Mouse (Mus musculus) neural tube, embryonic 12.5 days (tissue): Measurements from ENCODE around the gene Hmgcs1. TPM values are rescaled to one million over a fixed set of nuclear protein-coding genes. Genes with fewer than 3 reads are reported as not detected.
"Not testable (repeated sequence)": the region's sequence is repeated elsewhere in the genome, so short reads cannot be mapped to it uniquely, and the experiment has no call there.

ENCODE experiments used
- ATAC-seq: fragments of 200-750 bp; cut with Nextera tagmentation; 2 replicates; pipeline ENCODE4 v1.8.0; 2017; ENCODE audit warnings: low read depth, mild to moderate bottlenecking, moderate TSS enrichment, moderate library complexity; ENCODE audit not compliant: low FRiP score
- H3K27ac ChIP-seq: fragments of 300-500 bp; sonication (generic); 2 replicates; pipeline ENCODE4 v1.5.1; 2016
- H3K27me3 ChIP-seq: fragments of 300-500 bp; sonication (generic); replicated peaks from 2 replicates; pipeline ENCODE4 v1.6.1; 2016; ENCODE audit warnings: mild to moderate bottlenecking
- H3K36me3 ChIP-seq: fragments of 300-500 bp; sonication (generic); 2 replicates; pipeline ENCODE4 v1.6.1; 2016; ENCODE audit warnings: mild to moderate bottlenecking
- H3K4me1 ChIP-seq: fragments of 300-500 bp; sonication (generic); 2 replicates; pipeline ENCODE4 v1.6.1; 2016
- H3K4me2 ChIP-seq: fragments of 300-500 bp; sonication (generic); replicated peaks from 2 replicates; pipeline ENCODE4 v1.6.1; 2016; ENCODE audit warnings: mild to moderate bottlenecking
- H3K4me3 ChIP-seq: fragments of 300-500 bp; sonication (generic); 2 replicates; pipeline ENCODE4 v1.5.1; 2016
- H3K9ac ChIP-seq: fragments of 300-500 bp; sonication (generic); 2 replicates; pipeline ENCODE4 v1.6.1; 2016; ENCODE audit warnings: mild to moderate bottlenecking
- H3K9me3 ChIP-seq: fragments of 300-500 bp; sonication (generic); 2 replicates; pipeline ENCODE4 v1.6.1; 2016; ENCODE audit warnings: mild to moderate bottlenecking
- WGBS: fragments of 180-500 bp; shearing (Covaris S2); methylation state at CpG from one replicate; pipeline ENCODE4 v1.1.7; 2016; 5-methylcytosine and 5-hydroxymethylcytosine counted together
- polyA plus RNA-seq: library from polyadenylated mRNA; unstranded; fragments of >200 nt; fragmentation: Nextera tagmentation; extraction: Ambion mirVana; gene quantifications from 2 replicates; pipeline ENCODE4 v1.2.1, GENCODE M21; 2016

Hmgcs1 gene
- polyA plus RNA-seq, 1 experiment from 2014 or later, result 430 TPM

- 47% methylated on average over 2 of the region's 2 CpGs for WGBS
- no peak overlapping the region for H3K9ac ChIP-seq
- H3K4me3 ChIP-seq, result no peak overlapping the region
- no peaks in the 10 kb centered on the region for H3K4me1 ChIP-seq
- ATAC-seq, result no peak
- no peaks in the 10 kb centered on the region for H3K9me3 ChIP-seq
- H3K27me3 ChIP-seq, result no peaks in the 10 kb centered on the region
- no peaks in the 10 kb centered on the region for H3K36me3 ChIP-seq
- no peak overlapping the region for H3K27ac ChIP-seq
- H3K4me2 ChIP-seq, result no peak overlapping the region
Observed at GRCm38 (mm10) chr13:119679721-119680120, 10.5 kb upstream of the Hmgcs1 start.

GRCm38 (mm10) chr13:119681161-119681560, 9.0 kb upstream of the Hmgcs1 start:
- no peak for ATAC-seq
- 78% methylated on average over 3 of the region's 3 CpGs for WGBS
- H3K4me3 ChIP-seq, result no peak overlapping the region
- H3K9ac ChIP-seq, result no peak overlapping the region
- no peaks in the 10 kb centered on the region for H3K9me3 ChIP-seq
- H3K4me2 ChIP-seq, result no peak overlapping the region
- H3K36me3 ChIP-seq, result no peaks in the 10 kb centered on the region
- no peak overlapping the region for H3K27ac ChIP-seq
- H3K4me1 ChIP-seq, result no peaks in the 10 kb centered on the region
- H3K27me3 ChIP-seq, result no peaks in the 10 kb centered on the region

DNA sequence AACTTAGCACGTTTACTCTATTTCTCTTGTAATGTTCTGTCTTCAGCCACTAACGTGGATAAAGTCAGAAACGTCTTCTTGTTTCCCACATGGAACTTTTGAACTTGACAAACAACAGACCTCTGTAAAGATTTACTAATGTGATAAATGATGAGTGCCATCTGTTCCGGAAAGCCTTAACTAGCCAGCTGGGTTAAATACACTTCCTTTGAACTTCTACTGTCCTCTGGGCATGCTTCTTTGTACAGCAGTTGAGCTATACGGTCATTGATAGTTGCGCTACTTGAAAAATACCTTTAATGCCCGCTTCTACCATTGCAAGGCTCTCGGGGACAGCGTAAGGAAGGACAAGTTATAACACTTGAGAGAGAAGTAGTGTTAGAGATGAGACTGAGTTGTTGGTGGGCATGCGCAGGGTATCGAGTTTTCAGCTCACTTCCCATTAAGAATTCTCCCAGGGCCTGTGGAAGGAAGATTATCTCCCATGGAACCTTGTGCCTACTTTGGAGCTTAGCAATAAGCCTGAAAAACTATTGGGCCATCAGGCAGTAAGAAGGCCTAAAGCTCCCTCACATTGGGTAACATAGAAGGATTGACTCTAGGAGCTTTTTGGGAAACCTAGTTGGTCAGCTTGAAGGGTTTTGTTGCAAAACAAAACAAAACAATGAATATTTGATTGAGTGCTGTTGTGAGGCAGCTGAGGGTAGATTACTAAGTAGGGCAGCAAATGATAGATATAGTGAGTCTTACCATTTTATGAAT, 5.6 kb upstream of the Hmgcs1 start:
- H3K4me1 ChIP-seq, result no peaks in the 10 kb centered on the region
- 68% methylated on average over 11 of the region's 11 CpGs for WGBS
- no peaks in the 10 kb centered on the region for H3K36me3 ChIP-seq
- H3K27me3 ChIP-seq, result no peaks in the 10 kb centered on the region
- no peak overlapping the region for H3K4me3 ChIP-seq
- no peak overlapping the region for H3K9ac ChIP-seq
- ATAC-seq, result no peak
- no peak overlapping the region for H3K27ac ChIP-seq
- H3K9me3 ChIP-seq, result no peaks in the 10 kb centered on the region
- H3K4me2 ChIP-seq, result no peak overlapping the region

DNA sequence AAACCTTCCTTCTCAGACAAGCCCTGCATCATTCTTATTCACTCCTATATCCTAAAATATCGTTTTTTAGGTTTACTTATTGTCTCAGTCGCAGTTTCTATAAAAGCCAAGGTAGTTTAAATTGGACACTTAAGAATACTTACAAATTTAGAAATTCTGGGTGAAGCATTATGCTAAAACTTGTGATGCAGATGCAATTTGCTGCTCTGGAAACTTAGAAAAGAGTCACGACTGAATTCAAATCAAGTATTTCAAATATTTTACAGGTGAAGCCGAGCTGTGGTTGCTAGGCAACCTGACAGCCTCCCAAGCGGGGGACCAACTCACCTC, 505 bp upstream of the Hmgcs1 start:
- no peaks in the 10 kb centered on the region for H3K9me3 ChIP-seq
- H3K9ac ChIP-seq, result no peak overlapping the region
- no peak for ATAC-seq
- peaks cover 21% of the 10 kb centered on the region for H3K4me1 ChIP-seq
- WGBS, result 10% methylated on average over 5 of the region's 5 CpGs
- H3K36me3 ChIP-seq, result no peaks in the 10 kb centered on the region
- H3K4me3 ChIP-seq, result peak overlapping the region; percentile 21; the same call in 1 of the 2 replicates
- H3K27ac ChIP-seq, result no peak overlapping the region
- no peaks in the 10 kb centered on the region for H3K27me3 ChIP-seq
- H3K4me2 ChIP-seq, result peak overlapping the region; percentile 79

- no peaks in the 10 kb centered on the region for H3K27me3 ChIP-seq
- H3K4me3 ChIP-seq, result peak overlapping the region; percentile 95
- peaks cover 27% of the 10 kb centered on the region for H3K4me1 ChIP-seq
- no peak for ATAC-seq
- WGBS, result 5% methylated on average over 7 of the region's 7 CpGs
- H3K4me2 ChIP-seq, result peak overlapping the region; percentile 79
- H3K9me3 ChIP-seq, result no peaks in the 10 kb centered on the region
- peak overlapping the region; percentile 96 for H3K9ac ChIP-seq
- H3K36me3 ChIP-seq, result no peaks in the 10 kb centered on the region; the same call in 1 of the 2 replicates
- H3K27ac ChIP-seq, result peak overlapping the region; percentile 98
Observed at GRCm38 (mm10) chr13:119690876-119691620, 869 bp downstream of the Hmgcs1 start.

- peak overlapping the region; percentile 79 for H3K4me2 ChIP-seq
- not testable (repeated sequence) for H3K36me3 ChIP-seq, H3K27me3 ChIP-seq, H3K9me3 ChIP-seq, ATAC-seq, H3K27ac ChIP-seq
- peaks cover 27% of the 10 kb centered on the region for H3K4me1 ChIP-seq
- 65% methylated on average over 3 of the region's 3 CpGs for WGBS
- H3K9ac ChIP-seq, result peak overlapping the region; percentile 96; the same call in 1 of the 2 replicates
- peak overlapping the region; percentile 95 for H3K4me3 ChIP-seq
Observed at GRCm38 (mm10) chr13:119691958-119692357, 1.8 kb downstream of the Hmgcs1 start.

DNA sequence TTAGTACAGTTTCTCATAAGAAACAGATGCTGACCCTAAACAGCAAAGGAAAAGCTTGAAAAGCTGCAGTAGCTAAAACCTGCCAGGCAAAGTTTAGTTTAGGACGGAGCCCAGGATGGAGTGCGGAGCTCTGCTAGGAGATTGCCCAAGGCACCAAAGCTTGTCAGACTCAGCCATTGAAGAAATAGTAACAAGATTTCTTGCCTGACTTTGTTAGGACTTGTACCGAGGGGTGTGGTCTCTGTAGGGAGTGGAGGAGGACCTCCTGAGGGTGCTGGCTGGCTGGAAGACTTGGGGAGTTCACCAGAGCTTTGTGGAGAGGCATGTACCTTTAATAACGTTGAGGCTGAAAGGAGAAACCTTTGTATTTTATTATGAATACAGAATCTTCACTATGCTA, 5.5 kb downstream of the Hmgcs1 start:
- H3K4me1 ChIP-seq, result peaks cover 30% of the 10 kb centered on the region

DNA sequence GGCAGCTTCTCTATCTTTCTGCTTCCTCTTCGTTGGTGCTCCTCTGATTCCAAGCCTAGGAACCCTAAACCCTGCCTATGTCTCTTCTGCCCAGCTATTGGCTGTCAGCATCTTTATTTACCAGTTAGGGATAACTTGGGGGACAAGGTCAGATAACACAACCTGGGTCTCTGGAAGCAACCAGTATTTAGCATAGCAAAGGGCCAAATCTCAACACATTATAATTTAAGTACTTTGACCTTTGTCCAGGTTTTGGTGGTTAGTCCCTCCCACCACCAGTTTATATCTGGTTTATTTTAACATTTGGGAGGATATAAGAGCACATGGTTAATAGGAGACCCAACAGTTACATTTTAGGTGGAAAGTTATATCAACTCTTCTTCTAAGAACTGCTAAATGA, 6.3 kb downstream of the Hmgcs1 start:
- no peaks in the 10 kb centered on the region for H3K9me3 ChIP-seq
- ATAC-seq, result no peak
- no peaks in the 10 kb centered on the region for H3K27me3 ChIP-seq
- no peak overlapping the region for H3K9ac ChIP-seq
- 77% methylated on average over 1 of the region's 1 CpGs for WGBS
- no peak overlapping the region for H3K27ac ChIP-seq
- H3K4me2 ChIP-seq, result no peak overlapping the region
- peaks cover 21% of the 10 kb centered on the region for H3K36me3 ChIP-seq
- no peak overlapping the region for H3K4me3 ChIP-seq
- peaks cover 26% of the 10 kb centered on the region; the same call in 1 of the 2 replicates for H3K4me1 ChIP-seq

More for the DNA sequence above, 5.5 kb downstream of the Hmgcs1 start:
- no peak for ATAC-seq
- Histone ChIP-seq H3K27ac (no peak overlapping the region), H3K27me3 (no peaks in the 10 kb centered on the region), H3K36me3 (peaks cover 15% of the 10 kb centered on the region), H3K4me2 (0 out of 2 replicates have a peak overlapping the region, but pooled peaks have one; percentile 14), H3K9me3 (no peaks in the 10 kb centered on the region), H3K9ac (no peak overlapping the region), H3K4me3 (no peak overlapping the region)
- WGBS, result 67% methylated on average over 4 of the region's 4 CpGs

DNA sequence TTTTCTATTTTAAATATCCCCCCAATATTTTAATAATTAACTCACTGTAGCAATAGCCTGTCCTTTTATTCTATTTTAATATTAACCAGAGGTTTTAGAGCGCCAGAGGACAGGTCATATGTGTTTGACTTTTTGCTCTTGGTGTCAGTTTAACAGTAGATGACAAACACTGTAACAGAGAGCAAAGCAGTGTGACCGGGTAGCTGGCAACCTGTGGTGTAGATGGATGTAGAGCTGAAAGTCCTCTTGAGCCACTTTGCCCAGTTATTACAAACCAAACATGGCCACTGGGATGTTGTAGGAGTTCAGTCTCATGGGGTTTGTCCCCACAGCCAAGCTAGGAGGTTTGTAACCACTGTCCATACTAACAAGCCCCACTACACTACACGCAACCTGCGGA, 8.3 kb downstream of the Hmgcs1 start:
- no peak overlapping the region for H3K9ac ChIP-seq
- H3K27me3 ChIP-seq, result no peaks in the 10 kb centered on the region
- no peak overlapping the region for H3K27ac ChIP-seq
- no peak for ATAC-seq
- H3K4me2 ChIP-seq, result no peak overlapping the region
- H3K4me1 ChIP-seq, result peaks cover 13% of the 10 kb centered on the region; the same call in 1 of the 2 replicates
- H3K9me3 ChIP-seq, result no peaks in the 10 kb centered on the region
- no peak overlapping the region for H3K4me3 ChIP-seq
- 96% methylated on average over 4 of the region's 4 CpGs for WGBS
- H3K36me3 ChIP-seq, result peaks cover 35% of the 10 kb centered on the region

GRCm38 (mm10) chr13:119704280-119704679, 14.1 kb downstream of the Hmgcs1 start:
- H3K9ac ChIP-seq, result no peak overlapping the region
- H3K4me3 ChIP-seq, result no peak overlapping the region
- no peaks in the 10 kb centered on the region for H3K4me1 ChIP-seq
- no peak overlapping the region for H3K4me2 ChIP-seq
- H3K27me3 ChIP-seq, result no peaks in the 10 kb centered on the region
- H3K27ac ChIP-seq, result no peak overlapping the region
- WGBS, result 90% methylated on average over 7 of the region's 7 CpGs
- no peaks in the 10 kb centered on the region for H3K9me3 ChIP-seq
- no peak for ATAC-seq
- peaks cover 76% of the 10 kb centered on the region for H3K36me3 ChIP-seq

DNA sequence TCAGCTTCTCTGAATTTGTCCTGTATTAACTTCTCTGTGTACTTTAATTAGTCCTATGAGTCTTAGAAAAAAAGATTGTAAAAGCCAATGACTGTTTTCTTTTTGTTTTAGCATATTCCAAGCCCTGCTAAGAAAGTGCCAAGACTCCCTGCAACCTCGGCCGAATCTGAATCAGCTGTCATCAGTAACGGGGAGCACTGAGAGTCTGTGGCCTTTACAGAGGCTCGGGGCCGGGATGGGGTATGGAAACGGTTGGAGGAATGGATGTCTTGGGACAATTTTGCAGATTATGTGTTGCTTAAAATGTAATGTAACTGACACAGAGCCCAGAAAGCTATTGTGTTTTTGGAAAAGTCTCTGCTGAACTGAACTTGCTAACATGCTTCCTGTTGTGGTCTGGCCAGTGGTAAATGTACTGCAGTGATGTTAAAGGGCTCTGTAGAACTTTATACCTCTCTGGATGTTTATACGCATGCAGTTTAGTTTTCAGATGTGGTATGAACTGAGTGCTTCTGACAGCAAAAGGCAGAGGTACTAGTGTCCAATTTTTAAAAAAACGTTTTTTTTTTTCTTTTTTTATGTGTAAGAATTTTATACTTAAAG, 16.2 kb downstream of the Hmgcs1 start:
- H3K9ac ChIP-seq, H3K4me2 ChIP-seq, ATAC-seq, H3K9me3 ChIP-seq, H3K27me3 ChIP-seq, H3K4me1 ChIP-seq, H3K27ac ChIP-seq, H3K4me3 ChIP-seq: not testable (repeated sequence)
- WGBS, result 91% methylated on average over 8 of the region's 8 CpGs
- H3K36me3 ChIP-seq, result peaks cover 75% of the 10 kb centered on the region

DNA sequence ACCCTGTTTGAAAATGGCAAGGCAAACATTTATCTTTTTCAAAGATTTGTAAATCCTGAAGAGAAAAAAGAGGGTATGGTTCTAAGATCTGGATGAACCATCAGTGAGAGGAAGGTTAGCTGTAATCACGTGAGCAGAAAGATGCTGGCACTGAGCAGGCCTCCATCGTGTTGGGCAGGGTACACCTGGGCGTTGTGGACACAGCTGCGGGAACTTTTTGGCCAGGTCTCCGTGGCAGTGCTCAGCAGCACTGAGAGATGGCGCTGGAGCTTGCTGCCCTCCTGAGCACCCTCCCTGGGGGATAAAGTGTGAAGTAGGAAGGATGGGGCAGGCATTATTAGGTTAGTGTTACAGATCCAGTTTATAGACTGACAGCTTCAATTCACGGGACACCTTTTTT, 16.8 kb downstream of the Hmgcs1 start:
- H3K36me3 ChIP-seq, result peaks cover 74% of the 10 kb centered on the region
- 76% methylated on average over 7 of the region's 7 CpGs for WGBS
- no peaks in the 10 kb centered on the region for H3K4me1 ChIP-seq

More for the DNA sequence above, 16.8 kb downstream of the Hmgcs1 start:
- Histone ChIP-seq H3K9me3 (no peaks in the 10 kb centered on the region), H3K27ac (no peak overlapping the region), H3K4me2 (no peak overlapping the region), H3K27me3 (no peaks in the 10 kb centered on the region), H3K9ac (no peak overlapping the region), H3K4me3 (no peak overlapping the region)
- ATAC-seq, result no peak
